Mouse (Mus musculus) hindbrain, embryonic 16.5 days (tissue): ENCODE data around the gene Klk14. TPM values are rescaled to one million over a fixed set of nuclear protein-coding genes. Genes with fewer than 3 reads are reported as not detected.
"Not testable (repeated sequence)": the region's sequence is repeated elsewhere in the genome, so short reads cannot be mapped to it uniquely, and the experiment has no call there.

ENCODE experiments used
- ATAC-seq: fragments of 200-750 bp; cut with Nextera tagmentation; 2 replicates; pipeline ENCODE4 v1.8.0; 2017; ENCODE audit warnings: moderate TSS enrichment, moderate library complexity
- H3K27ac ChIP-seq: fragments of 300-500 bp; sonication (generic); 2 replicates; pipeline ENCODE4 v1.5.1; 2014; ENCODE audit warnings: low read depth, mild to moderate bottlenecking, control low read depth, low read length, moderate library complexity
- H3K27me3 ChIP-seq: fragments of 300-500 bp; sonication (generic); replicated peaks from 2 replicates; pipeline ENCODE4 v1.6.1; 2014; ENCODE audit warnings: low read length; ENCODE audit not compliant: control insufficient read depth, insufficient read depth
- H3K36me3 ChIP-seq: fragments of 300-500 bp; sonication (generic); 2 replicates; pipeline ENCODE4 v1.6.1; 2014; ENCODE audit warnings: mild to moderate bottlenecking, low read length, moderate library complexity, mixed read lengths; ENCODE audit not compliant: control insufficient read depth, insufficient read depth
- H3K4me1 ChIP-seq: fragments of 300-500 bp; sonication (generic); 2 replicates; pipeline ENCODE4 v1.6.1; 2014; ENCODE audit warnings: low read depth, low read length; ENCODE audit not compliant: control insufficient read depth, insufficient read depth
- H3K4me2 ChIP-seq: fragments of 300-500 bp; sonication (generic); 2 replicates; pipeline ENCODE4 v1.6.1; 2014; ENCODE audit warnings: mild to moderate bottlenecking, low read length, control low read depth, moderate library complexity
- H3K4me3 ChIP-seq: fragments of 300-500 bp; sonication (generic); 2 replicates; pipeline ENCODE4 v1.5.1; 2014; ENCODE audit warnings: mild to moderate bottlenecking, low read length, control low read depth, moderate library complexity
- H3K9ac ChIP-seq: fragments of 300-500 bp; sonication (generic); 2 replicates; pipeline ENCODE4 v1.6.1; 2014; ENCODE audit warnings: low read depth, mild to moderate bottlenecking, control low read depth, low read length, moderate library complexity
- H3K9me3 ChIP-seq: fragments of 300-500 bp; sonication (generic); 2 replicates; pipeline ENCODE4 v1.6.1; 2014; ENCODE audit warnings: mild to moderate bottlenecking, low read length, moderate library complexity; ENCODE audit not compliant: control insufficient read depth
- WGBS: fragments of 180-500 bp; shearing (Covaris S2); extraction: QIAGEN DNeasy Blood & Tissue Kit; methylation state at CpG from one replicate; pipeline ENCODE4 v1.1.7; 2014; 5-methylcytosine and 5-hydroxymethylcytosine counted together
- polyA plus RNA-seq: library from polyadenylated mRNA; unstranded; fragments of >200 nt; fragmentation: Nextera tagmentation; extraction: Ambion mirVana; gene quantifications from 2 replicates; pipeline ENCODE4 v1.2.1, GENCODE M21; 2015

The Klk14 gene
- polyA plus RNA-seq, 1 experiment from 2014 or later, result not detected

DNA sequence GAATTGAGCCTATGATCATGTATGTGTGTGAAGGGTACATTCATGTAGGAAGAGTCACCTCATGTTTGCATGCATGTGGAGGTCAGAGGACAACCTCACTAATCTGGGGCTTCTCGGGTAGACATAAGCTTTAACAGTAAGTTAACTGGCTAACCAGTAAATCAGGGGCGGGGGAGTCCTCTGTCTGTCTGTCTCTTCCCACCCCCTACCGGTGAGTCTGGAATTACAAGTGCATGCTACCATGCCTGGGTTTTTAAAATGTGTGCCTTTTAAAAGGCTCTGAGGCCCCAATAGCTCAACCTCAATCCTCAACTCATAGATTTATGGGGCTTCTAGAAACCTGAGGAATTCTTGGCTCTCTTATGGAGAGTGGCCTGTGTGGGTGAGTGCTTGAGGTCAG is 21.6 kb upstream of the Klk14 start:
- H3K4me2 ChIP-seq, result no peak overlapping the region
- H3K9ac ChIP-seq, result no peak overlapping the region
- H3K4me3 ChIP-seq, result no peak overlapping the region
- H3K27me3 ChIP-seq, result no peaks in the 10 kb centered on the region
- no peaks in the 10 kb centered on the region for H3K36me3 ChIP-seq
- no peak for ATAC-seq
- H3K9me3 ChIP-seq, result no peaks in the 10 kb centered on the region
- H3K27ac ChIP-seq, result no peak overlapping the region
- peaks cover 7% of the 10 kb centered on the region for H3K4me1 ChIP-seq
- WGBS, result 20% methylated on average over 3 of the region's 3 CpGs

DNA sequence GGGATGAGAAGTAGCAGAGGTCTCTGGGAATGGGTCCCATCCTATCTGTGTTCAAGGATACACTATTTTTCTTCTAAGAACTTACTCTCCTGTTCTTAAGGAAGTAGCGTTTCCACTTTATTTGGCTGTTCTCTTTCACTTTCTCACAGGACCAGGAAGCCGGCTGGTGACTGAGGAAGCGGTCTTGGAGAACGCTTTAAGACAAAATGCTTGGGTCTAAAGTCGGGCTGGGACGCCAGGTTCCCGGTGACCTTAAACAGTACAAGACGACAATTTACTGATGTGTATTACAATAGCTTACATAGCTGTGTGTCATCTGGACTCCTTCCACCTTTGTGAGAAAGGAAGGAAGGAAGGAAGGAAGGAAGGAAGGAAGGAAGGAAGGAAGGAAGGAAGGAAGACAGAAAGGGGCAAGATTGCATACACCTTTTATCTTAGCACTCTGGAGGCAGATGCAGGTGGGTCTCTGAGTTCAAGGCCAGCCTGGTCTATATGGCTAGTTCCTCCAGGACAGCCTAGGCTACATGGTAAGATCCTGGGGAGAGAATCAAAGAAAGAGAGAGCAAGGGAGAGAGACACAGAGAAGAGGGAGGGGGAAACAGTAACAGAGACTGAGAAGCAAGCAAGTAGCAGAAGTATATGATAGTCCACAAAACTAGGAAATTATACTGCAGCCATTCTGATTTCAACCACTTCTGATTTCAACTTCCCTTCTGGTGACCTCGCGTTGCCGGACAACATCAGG is 19.0 kb upstream of the Klk14 start:
- Histone ChIP-seq H3K4me3 (peak overlapping the region; percentile 47), H3K36me3 (peaks cover 12% of the 10 kb centered on the region), H3K9ac (peak overlapping the region; percentile 45; the same call in 1 of the 2 replicates), H3K9me3 (peaks cover 2% of the 10 kb centered on the region), H3K27ac (0 out of 2 replicates have a peak overlapping the region, but pooled peaks have one; percentile 4), H3K4me1 (peaks cover 7% of the 10 kb centered on the region), H3K27me3 (no peaks in the 10 kb centered on the region), H3K4me2 (peak overlapping the region; percentile 85)
- 66% methylated on average over 11 of the region's 11 CpGs for WGBS
- ATAC-seq, result peak; percentile 67

- ATAC-seq, result peak; percentile 98
- Histone ChIP-seq H3K36me3 (peaks cover 20% of the 10 kb centered on the region), H3K4me1 (peaks cover 7% of the 10 kb centered on the region), H3K27ac (0 out of 2 replicates have a peak within 1 kb of the TSS, but pooled peaks have one; percentile 37), H3K9me3 (peaks cover 6% of the 10 kb centered on the region), H3K4me2 (peak within 1 kb of the TSS; percentile 85), H3K4me3 (peak within 1 kb of the TSS; percentile 47), H3K9ac (peak within 1 kb of the TSS; percentile 56), H3K27me3 (no peaks in the 10 kb centered on the region)
- WGBS, result under 1% methylated on average over 26 of the region's 26 CpGs
Observed at GRCm38 (mm10) chr7:43671809-43672580, 18.2 kb upstream of the Klk14 start, which contains the start of gene Ctu1. Gene Ctu1, plus strand, starts transcription at chr7:43672016.

DNA sequence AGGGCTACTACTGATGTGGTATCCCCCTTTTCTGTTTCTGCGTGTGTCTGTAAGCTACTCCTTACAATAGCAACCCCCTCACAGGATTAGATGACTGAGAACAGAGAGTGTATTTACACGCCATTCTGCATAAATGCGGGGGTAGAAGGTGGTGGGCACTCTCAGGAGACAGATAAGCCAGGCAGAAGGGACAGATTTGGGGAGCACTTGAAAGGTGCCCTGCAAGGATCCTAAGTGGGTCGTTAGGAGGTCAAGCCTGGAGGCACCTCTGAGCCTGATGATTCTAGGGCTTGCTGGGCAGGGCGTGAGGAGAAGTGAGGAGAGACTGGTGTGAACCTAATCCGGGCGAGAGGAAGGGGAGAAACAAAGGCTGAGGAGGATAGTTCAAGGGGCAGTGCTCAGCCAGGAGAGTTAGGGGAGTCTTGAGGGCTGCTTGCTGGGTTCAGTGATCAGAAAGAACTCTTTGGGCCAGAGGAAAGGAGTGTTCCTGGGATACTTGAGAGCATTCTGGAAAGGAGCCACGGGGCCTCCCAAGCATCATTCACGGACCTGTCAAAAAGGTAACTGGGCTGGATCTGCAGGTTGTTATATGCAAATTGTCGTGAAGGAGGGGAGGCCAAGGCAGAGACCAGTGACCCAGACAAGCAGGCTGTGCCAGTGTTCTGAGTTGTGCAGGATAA is 17.5 kb upstream of the Klk14 start:
- peak overlapping the region; percentile 56 for H3K9ac ChIP-seq
- peak; percentile 22 for ATAC-seq
- 0 out of 2 replicates have a peak overlapping the region, but pooled peaks have one; percentile 37 for H3K27ac ChIP-seq
- peaks cover 27% of the 10 kb centered on the region for H3K36me3 ChIP-seq
- peak overlapping the region; percentile 85 for H3K4me2 ChIP-seq
- peak overlapping the region; percentile 47 for H3K4me3 ChIP-seq
- 15% methylated on average over 10 of the region's 10 CpGs for WGBS
- peaks cover 6% of the 10 kb centered on the region for H3K9me3 ChIP-seq
- no peaks in the 10 kb centered on the region for H3K27me3 ChIP-seq
- H3K4me1 ChIP-seq, result peaks cover 7% of the 10 kb centered on the region

DNA sequence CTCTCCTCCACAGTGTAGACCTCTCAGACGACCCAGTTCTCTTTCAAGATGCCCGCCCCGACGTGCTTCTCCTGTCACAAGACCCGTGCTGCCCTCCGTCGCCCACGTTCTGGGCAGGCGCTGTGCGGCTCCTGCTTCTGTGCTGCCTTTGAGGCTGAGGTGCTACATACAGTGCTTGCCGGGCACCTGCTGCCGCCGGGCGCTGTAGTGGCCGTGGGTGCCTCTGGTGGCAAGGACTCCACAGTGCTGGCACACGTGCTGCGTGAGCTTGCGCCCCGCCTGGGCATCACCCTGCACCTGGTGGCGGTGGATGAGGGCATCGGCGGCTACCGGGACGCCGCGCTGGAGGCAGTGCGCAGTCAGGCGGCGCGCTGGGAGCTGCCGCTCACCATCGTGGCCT is 15.1 kb upstream of the Klk14 start:
- Histone ChIP-seq H3K4me1 (peaks cover 7% of the 10 kb centered on the region), H3K9ac (no peak overlapping the region), H3K36me3 (peaks cover 34% of the 10 kb centered on the region), H3K9me3 (peaks cover 6% of the 10 kb centered on the region), H3K27me3 (no peaks in the 10 kb centered on the region), H3K4me3 (no peak overlapping the region), H3K4me2 (no peak overlapping the region), H3K27ac (no peak overlapping the region)
- no peak for ATAC-seq
- WGBS, result 93% methylated on average over 28 of the region's 32 CpGs

DNA sequence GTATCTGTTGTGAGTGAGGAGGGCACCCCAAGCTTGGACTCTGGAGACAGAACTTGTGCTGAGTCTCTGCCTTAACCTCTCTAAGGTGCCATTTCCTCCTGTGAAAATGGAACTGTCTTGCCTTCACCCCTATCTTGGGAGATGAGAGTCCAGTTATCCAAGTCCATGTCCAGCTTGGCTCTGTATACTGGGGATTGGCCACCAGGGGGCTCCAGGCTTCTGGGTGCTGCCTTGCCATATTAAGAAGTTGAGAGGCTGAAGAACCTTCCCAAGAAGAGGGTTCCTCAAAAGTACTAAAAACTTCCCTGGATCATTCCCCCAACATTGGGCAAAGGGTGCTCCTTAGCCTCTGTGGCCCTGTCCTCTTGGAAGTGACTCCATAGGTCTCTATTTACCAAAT is 11.7 kb upstream of the Klk14 start:
- no peak overlapping the region for H3K4me2 ChIP-seq
- H3K9ac ChIP-seq, result no peak overlapping the region
- H3K4me1 ChIP-seq, result no peaks in the 10 kb centered on the region
- no peak overlapping the region for H3K4me3 ChIP-seq
- H3K27me3 ChIP-seq, result no peaks in the 10 kb centered on the region
- peaks cover 6% of the 10 kb centered on the region for H3K9me3 ChIP-seq
- ATAC-seq, result no peak
- H3K36me3 ChIP-seq, result peaks cover 34% of the 10 kb centered on the region
- H3K27ac ChIP-seq, result no peak overlapping the region

DNA sequence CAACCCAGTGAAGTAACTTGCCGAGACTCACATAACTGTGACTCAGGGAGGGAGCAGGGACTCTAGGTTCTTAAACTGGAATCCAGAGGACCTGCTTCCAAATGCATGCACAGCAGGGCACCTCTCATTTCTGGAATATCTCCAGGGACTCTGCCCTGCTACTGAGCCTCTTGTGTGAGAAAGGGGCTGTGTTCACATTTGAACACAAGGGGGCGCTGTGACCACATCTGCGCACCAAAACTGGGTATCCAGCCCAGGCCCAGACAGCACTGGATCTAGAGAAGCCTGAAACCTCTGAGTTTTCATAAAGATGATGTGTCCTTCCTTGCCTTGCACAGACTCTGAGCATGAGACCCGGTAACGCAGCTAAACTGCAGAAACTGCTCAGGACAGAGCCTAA is 9.3 kb upstream of the Klk14 start:
- no peaks in the 10 kb centered on the region for H3K4me1 ChIP-seq
- peaks cover 3% of the 10 kb centered on the region for H3K9me3 ChIP-seq
- no peak overlapping the region for H3K27ac ChIP-seq
- no peak overlapping the region for H3K4me2 ChIP-seq
- H3K36me3 ChIP-seq, result peaks cover 24% of the 10 kb centered on the region
- no peaks in the 10 kb centered on the region for H3K27me3 ChIP-seq
- peak; percentile 71 for ATAC-seq
- H3K9ac ChIP-seq, result no peak overlapping the region
- H3K4me3 ChIP-seq, result no peak overlapping the region
- WGBS, result 14% methylated on average over 5 of the region's 5 CpGs

DNA sequence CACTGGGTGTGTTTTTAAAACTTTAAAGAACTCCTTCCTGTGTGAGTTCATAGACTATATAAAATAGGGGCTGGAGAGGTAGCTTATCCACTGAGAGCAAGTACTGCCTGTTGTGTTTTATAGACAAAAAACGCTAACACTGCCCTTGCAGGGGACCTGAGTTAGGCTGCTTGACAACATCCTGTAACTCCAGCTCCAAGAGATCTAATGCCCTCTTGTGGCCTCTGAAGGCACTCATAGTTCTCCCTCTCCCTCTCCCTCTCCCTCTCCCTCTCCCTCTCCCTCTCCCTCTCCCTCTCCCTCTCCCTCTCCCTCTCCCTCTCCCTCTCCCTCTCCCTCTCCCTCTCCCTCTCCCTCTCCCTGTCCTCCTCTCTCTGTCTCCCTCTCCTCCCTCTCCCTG is 7.7 kb upstream of the Klk14 start:
- not testable (repeated sequence) for H3K9me3 ChIP-seq, H3K27me3 ChIP-seq, H3K9ac ChIP-seq, H3K4me1 ChIP-seq, ATAC-seq, H3K4me2 ChIP-seq, H3K27ac ChIP-seq, H3K36me3 ChIP-seq, H3K4me3 ChIP-seq
- WGBS, result 27% methylated on average over 1 of the region's 1 CpGs

- Histone ChIP-seq H3K9me3 (no peaks in the 10 kb centered on the region), H3K27me3 (no peaks in the 10 kb centered on the region), H3K4me3 (no peak overlapping the region), H3K4me1 (no peaks in the 10 kb centered on the region), H3K4me2 (no peak overlapping the region), H3K36me3 (no peaks in the 10 kb centered on the region), H3K9ac (no peak overlapping the region), H3K27ac (no peak overlapping the region)
- 77% methylated on average over 7 of the region's 7 CpGs for WGBS
- ATAC-seq, result no peak
Observed at GRCm38 (mm10) chr7:43685088-43685487, 5.1 kb upstream of the Klk14 start.
